In the genomic region with DNA sequence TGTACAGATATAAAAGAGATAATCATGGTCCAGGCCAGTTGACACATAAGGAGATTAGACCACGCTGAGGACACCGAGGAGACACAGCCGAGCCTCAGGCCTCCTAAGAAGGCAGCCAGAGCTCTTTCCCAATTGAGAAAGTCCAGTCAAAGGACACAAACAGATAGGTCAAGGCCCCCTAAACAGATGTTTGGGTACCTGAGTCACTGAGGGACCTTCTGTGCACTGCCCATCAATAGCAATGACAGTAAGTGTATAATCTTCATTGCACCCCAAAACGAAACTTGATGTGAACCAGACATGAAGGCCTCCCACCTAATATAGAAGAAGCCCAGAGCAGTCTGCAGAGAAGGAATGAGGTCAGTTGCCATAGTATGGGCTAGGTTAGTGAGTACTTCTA, we compare ENCODE assay signal across 12 mouse cellular contexts.
DNase-seq lines count a peak whose midpoint lies in the region; ATAC-seq and TF ChIP-seq lines count a peak whose summit lies in the region.
"Had no signal": no experiment of that assay in that cellular context is flagged by ENCODE, and none has a peak within 500 bp of the region (broad histone marks: within the 10 kb centered on the region; RNA-seq: fewer than 3 reads in every experiment).

No protein-coding gene starts in this region.

- H3K4me2 ChIP-seq in heart, embryonic 12.5 days, result no peak overlapping the region
- no peak overlapping the region for H3K4me2 ChIP-seq in neural tube, embryonic 13.5 days
- H3K4me2 ChIP-seq in neural tube, embryonic 15.5 days, result no peak overlapping the region
- no peak overlapping the region for H3K4me2 ChIP-seq in intestine, postnatal 0 days (replicated peaks; ENCODE audit: low read depth)
- H3K4me2 ChIP-seq: forebrain, embryonic 13.5 days had no signal

- no peaks in the 10 kb centered on the region for H3K27me3 ChIP-seq in heart, embryonic 12.5 days (replicated peaks)
- H3K27me3 ChIP-seq in neural tube, embryonic 13.5 days, result no peaks in the 10 kb centered on the region
- no peaks in the 10 kb centered on the region for H3K27me3 ChIP-seq in neural tube, embryonic 15.5 days (replicated peaks)
- no peaks in the 10 kb centered on the region for H3K27me3 ChIP-seq in intestine, postnatal 0 days (replicated peaks; ENCODE audit: control insufficient read depth, insufficient read depth, low read length)
- H3K27me3 ChIP-seq in thymus, adult 2 months (ENCODE audit: control insufficient read depth, insufficient read depth, low read length), result no peaks in the 10 kb centered on the region
- H3K27me3 ChIP-seq: forebrain, embryonic 13.5 days had no signal

- H3K27ac ChIP-seq in heart, embryonic 12.5 days (ENCODE audit: poor library complexity, severe bottlenecking), result peak overlapping the region; percentile 86
- peak overlapping the region; percentile 33; the same call in 1 of the 2 replicates for H3K27ac ChIP-seq in neural tube, embryonic 13.5 days (replicated peaks)
- no peak overlapping the region for H3K27ac ChIP-seq in neural tube, embryonic 15.5 days (replicated peaks)
- peak overlapping the region; percentile 41; the same call in 1 of the 2 replicates for H3K27ac ChIP-seq in intestine, postnatal 0 days (ENCODE audit: low read depth, low read length)
- no peak overlapping the region for H3K27ac ChIP-seq in thymus, adult 2 months (ENCODE audit: control insufficient read depth, insufficient read depth, low read length)
- H3K27ac ChIP-seq: forebrain, embryonic 13.5 days; layer of hippocampus, adult 2 months had no signal

- H3K9ac ChIP-seq in heart, embryonic 12.5 days, result no peak overlapping the region; the same call in 1 of the 2 replicates
- no peak overlapping the region for H3K9ac ChIP-seq in neural tube, embryonic 13.5 days
- no peak overlapping the region for H3K9ac ChIP-seq in neural tube, embryonic 15.5 days (replicated peaks)
- H3K9ac ChIP-seq in intestine, postnatal 0 days (ENCODE audit: low read depth, low read length), result no peak overlapping the region
- H3K9ac ChIP-seq: forebrain, embryonic 13.5 days had no signal

- ATAC-seq in heart, embryonic 12.5 days (ENCODE audit: insufficient number of reproducible peaks, low FRiP score), result no peak
- ATAC-seq in neural tube, embryonic 13.5 days (ENCODE audit: low read depth), result no peak
- no peak for ATAC-seq in neural tube, embryonic 15.5 days (ENCODE audit: low FRiP score)
- ATAC-seq in intestine, postnatal 0 days, result no peak; the same call in 1 of the 2 replicates
- ATAC-seq: forebrain, embryonic 13.5 days had no signal

- H3K4me3 ChIP-seq in heart, embryonic 12.5 days, result no peak overlapping the region
- H3K4me3 ChIP-seq in neural tube, embryonic 13.5 days, result no peak overlapping the region
- no peak overlapping the region for H3K4me3 ChIP-seq in neural tube, embryonic 15.5 days (replicated peaks)
- H3K4me3 ChIP-seq in intestine, postnatal 0 days (ENCODE audit: low read depth, low read length), result no peak overlapping the region
- no peak overlapping the region for H3K4me3 ChIP-seq in thymus, adult 2 months (ENCODE audit: control insufficient read depth, insufficient read depth, low read length)
- H3K4me3 ChIP-seq: forebrain, embryonic 13.5 days; layer of hippocampus, adult 2 months had no signal

- H3K4me1 ChIP-seq in heart, embryonic 12.5 days (replicated peaks), result peaks cover 19% of the 10 kb centered on the region
- no peaks in the 10 kb centered on the region for H3K4me1 ChIP-seq in neural tube, embryonic 13.5 days (replicated peaks)
- H3K4me1 ChIP-seq in neural tube, embryonic 15.5 days, result no peaks in the 10 kb centered on the region
- peaks cover 4% of the 10 kb centered on the region; the same call in 1 of the 2 replicates for H3K4me1 ChIP-seq in intestine, postnatal 0 days (replicated peaks; ENCODE audit: control insufficient read depth, insufficient read depth, low read length)
- H3K4me1 ChIP-seq in thymus, adult 2 months (replicated peaks; ENCODE audit: control insufficient read depth, insufficient read depth, low read length), result no peaks in the 10 kb centered on the region
- H3K4me1 ChIP-seq: forebrain, embryonic 13.5 days had no signal

- TF ChIP-seq POLR2A in thymus, adult 2 months (IDR thresholded peaks at IDR 0.05; ENCODE audit: control insufficient read depth, extremely low read depth, insufficient read depth, low read length, poor library complexity), result no peak

- DNase-seq in heart, postnatal 4 days, result no peak
- no peak for DNase-seq in cerebellum, adult 8-10 months
- DNase-seq in thymus, adult 2 months, result no peak
- DNase-seq: cerebellum, postnatal 10 days; kidney, adult 11 months; midbrain, embryonic 14.5 days had no signal

- WGBS in heart, embryonic 12.5 days, result 67% methylated on average over 4 of the region's 4 CpGs
- 85% methylated on average over 4 of the region's 4 CpGs for WGBS in neural tube, embryonic 13.5 days
- WGBS in neural tube, embryonic 15.5 days, result 94% methylated on average over 4 of the region's 4 CpGs
- 70% methylated on average over 4 of the region's 4 CpGs for WGBS in intestine, postnatal 0 days
- 94% methylated on average over 4 of the region's 4 CpGs for WGBS in thymus, adult 2 months

- no peak for TF ChIP-seq CTCF in intestine, postnatal 0 days (IDR thresholded peaks at IDR 0.05; ENCODE audit: low read depth)
- TF ChIP-seq CTCF in thymus, adult 2 months (IDR thresholded peaks at IDR 0.05; ENCODE audit: borderline replicate concordance, control insufficient read depth, extremely low read depth, insufficient read depth, low read length, poor library complexity), result no peak

- H3K36me3 ChIP-seq in heart, embryonic 12.5 days, result peaks cover 87% of the 10 kb centered on the region
- H3K36me3 ChIP-seq in neural tube, embryonic 13.5 days, result peaks cover 66% of the 10 kb centered on the region
- H3K36me3 ChIP-seq in neural tube, embryonic 15.5 days, result peaks cover 26% of the 10 kb centered on the region
- H3K36me3 ChIP-seq in intestine, postnatal 0 days (ENCODE audit: control insufficient read depth, insufficient read depth), result peaks cover 42% of the 10 kb centered on the region
- H3K36me3 ChIP-seq in thymus, adult 2 months (ENCODE audit: control insufficient read depth, insufficient read depth, low read length), result peaks cover 16% of the 10 kb centered on the region

- peaks cover 11% of the 10 kb centered on the region for H3K9me3 ChIP-seq in heart, embryonic 12.5 days (replicated peaks)
- H3K9me3 ChIP-seq in neural tube, embryonic 13.5 days, result no peaks in the 10 kb centered on the region
- no peaks in the 10 kb centered on the region for H3K9me3 ChIP-seq in neural tube, embryonic 15.5 days (replicated peaks)
- H3K9me3 ChIP-seq in intestine, postnatal 0 days (ENCODE audit: control insufficient read depth), result no peaks in the 10 kb centered on the region

Comparison
In these comparisons a context has a peak if more than half of its experiments do, and no peak if none do; other contexts are left out.
1. H3K27ac ChIP-seq: peak in heart, embryonic 12.5 days (single experiment), neural tube, embryonic 13.5 days (single experiment) and intestine, postnatal 0 days (single experiment); none in neural tube, embryonic 15.5 days (single experiment) and thymus, adult 2 months (single experiment).